Mouse (Mus musculus): ENCODE results near the gene Btbd35f29. TPM values are rescaled to one million over a fixed set of nuclear protein-coding genes. Genes with fewer than 3 reads are reported as not detected.
"Not testable (repeated sequence)": the region's sequence is repeated elsewhere in the genome, so short reads cannot be mapped to it uniquely, and the experiment has no call there.

Gene Btbd35f29
- total RNA-seq (2021): not detected
- long read RNA-seq, experiment 1: 0 reads
- long read RNA-seq, experiment 2: 0 reads

DNA sequence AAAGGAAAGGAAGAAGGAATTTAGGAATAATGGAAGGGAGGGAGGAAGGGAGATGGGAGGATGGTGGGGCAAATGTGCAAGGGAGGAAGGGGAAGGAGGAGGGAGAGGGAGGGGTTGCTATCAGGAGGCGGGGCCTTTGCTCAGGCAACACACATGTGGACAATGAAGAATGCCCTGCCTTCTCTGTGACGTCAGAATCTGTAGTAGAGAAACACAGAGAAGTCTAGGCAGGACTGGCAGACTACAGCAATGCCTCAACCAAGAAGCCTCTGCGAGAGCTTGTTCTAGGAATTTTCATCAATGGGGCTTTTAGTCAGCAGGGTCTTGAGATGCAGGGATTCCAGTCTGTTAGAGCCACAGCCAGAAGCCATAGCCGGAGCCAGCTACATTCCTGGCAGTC, at the start of gene Btbd35f29:
Gene Btbd35f29 (plus strand): TSS at position 301 of the 400 bp plus-strand sequence.
- DNase-seq; intact Hi-C loops (cut with DNase I): not testable (repeated sequence)

DNA sequence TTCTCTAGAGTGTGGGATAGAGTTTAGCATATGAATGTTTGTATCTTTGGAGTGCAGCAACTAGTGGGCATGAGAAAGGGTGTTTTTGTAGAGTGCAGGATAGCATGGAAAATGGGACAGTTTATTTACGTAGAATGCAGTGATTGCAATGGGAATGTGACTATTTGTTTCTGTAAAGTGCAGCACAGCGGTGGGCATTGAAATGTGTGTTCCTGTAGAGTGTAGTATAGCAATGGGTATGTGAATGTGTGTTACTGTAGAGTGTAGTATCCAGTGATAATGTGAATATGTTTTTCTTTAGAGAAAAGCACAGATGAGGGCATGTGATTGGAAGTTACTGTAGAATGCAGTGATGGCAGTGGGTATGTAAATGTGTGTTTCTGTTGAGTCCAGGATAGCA, 23.9 kb downstream of the Btbd35f29 start:
- intact Hi-C loops (cut with DNase I); DNase-seq: not testable (repeated sequence)

DNA sequence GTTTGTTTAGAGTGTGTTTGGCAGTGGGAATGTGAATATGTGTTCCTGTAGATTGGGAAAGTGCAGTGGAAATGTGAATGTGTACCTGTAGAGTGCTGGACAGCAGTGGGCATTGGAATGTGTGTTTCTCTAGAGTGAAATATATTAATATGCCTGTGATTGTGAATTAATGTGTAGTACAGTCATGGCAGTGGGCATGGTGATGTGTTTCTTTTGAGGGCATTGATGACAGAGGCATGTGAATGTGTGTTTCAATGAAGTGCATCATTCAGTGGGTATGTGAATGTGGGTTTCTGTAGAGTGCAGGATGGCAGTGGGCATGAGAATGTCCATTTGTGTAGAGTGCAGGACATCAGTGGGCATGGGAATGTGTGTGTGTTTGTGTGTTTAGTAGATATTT, 27.7 kb downstream of the Btbd35f29 start:
- intact Hi-C loops (cut with DNase I); DNase-seq: not testable (repeated sequence)

DNA sequence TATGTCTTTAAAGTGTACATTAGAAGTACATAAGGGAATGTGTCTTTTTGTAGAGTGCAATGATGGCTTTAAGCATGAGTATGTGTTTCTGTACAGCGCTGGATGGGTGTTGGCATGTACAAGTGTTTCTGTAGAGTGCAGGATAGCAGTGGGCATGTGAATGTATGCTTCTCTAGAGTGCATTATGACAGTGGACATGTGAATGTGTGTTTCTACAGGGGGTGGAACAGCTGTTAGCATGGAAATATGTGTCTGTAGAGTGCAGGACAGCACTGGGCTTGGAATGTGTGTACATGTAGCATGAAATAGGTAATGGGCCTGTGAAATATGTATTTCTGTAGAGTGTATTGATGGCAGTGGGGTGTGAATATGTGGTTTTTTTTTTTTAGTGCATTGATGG, 28.4 kb downstream of the Btbd35f29 start:
- intact Hi-C loops (cut with DNase I); DNase-seq: not testable (repeated sequence)

DNA sequence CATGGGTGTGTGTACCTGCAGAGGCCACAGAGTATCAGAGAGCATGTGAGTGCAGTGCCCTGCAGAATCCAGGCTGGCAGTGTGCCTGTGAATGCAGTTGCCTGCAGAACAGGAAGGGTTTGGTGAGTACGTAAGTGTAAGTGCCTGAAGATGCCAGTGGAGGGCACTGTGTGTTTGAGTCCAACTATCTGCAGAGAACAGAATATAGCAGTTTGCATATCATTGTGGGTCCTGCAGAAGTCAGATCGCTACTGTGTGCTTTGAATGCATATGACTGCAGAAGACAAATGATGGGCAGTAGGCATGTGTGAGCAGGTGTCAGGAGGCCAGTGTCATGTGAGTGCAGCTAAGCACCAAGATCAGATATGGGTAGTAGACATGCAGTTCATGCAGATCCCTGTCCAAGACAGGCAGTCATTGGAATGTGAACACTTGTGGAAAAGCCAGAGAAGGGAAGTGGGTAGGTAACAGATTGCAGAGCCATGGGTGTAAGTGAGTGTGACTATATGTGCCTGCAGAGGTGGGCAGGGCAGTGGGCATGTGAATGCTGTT, 41.1 kb downstream of the Btbd35f29 start:
- intact Hi-C loops (cut with DNase I); DNase-seq: not testable (repeated sequence)

DNA sequence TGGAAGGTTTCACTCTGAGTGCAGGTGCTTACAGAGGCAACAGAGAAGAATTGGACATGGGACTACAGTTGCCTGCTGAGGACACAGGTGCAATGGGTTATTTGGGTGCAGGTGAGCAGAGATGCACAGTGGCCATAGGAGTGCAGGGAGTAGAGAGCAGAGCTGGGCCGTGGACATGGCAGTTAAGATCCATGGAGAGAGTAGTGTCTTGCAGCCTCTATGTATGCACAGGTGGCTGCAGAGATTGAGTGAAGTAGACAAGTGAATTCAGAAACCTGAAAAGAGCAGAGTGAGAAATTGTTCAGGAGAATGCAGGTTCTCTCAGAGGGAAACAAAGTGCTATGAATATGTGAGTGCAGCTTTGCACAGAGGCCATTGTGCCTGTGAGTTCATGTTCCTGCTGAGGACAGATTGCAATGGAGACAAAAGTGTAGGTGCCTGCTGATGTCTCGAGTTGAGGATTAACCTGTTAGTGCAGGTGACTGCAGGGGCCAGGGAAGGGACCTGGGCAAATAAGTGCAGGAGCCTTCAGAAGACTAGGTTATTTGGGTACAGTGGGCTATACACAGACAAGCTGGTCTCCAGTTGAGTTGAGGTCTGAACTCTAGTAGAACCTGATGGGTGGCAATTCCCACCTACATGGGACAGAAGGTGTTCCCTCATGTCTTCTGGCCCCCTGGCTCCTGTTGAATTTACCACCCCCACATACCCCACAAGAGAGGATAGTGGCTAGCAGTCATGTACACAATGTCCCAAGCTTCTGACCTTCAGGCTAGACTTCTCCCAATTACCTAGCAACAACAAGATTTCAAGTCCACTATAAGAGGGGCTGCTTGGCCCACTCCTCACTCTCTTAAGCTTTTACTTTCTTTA, 42.2 kb downstream of the Btbd35f29 start:
- intact Hi-C loops (cut with DNase I): not testable (repeated sequence)
- peak in 1 of 2 experiments; percentile 10 for DNase-seq

DNA sequence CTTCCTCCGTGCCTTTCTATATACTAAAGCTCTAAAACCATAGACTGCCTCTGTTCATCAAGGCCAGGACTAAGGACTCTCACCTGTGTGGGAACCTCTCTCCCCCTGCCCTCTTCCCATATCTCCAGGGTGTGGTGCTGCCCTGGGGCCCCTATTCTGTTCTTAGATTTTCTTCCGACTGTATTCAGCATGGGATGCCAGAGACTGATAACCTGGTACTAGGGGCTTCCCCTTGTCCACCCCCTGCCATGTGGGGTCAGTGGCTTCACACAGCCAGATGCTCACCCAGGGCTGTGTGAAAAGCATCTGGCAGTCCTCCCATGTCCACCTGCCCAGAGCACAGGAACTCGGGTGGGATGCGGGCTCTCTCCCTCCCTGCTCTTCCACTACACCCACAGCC, 43.1 kb downstream of the Btbd35f29 start:
- DNase-seq: peak in 1 of 2 experiments; percentile 39
- intact Hi-C loops (cut with DNase I): not testable (repeated sequence)

DNA sequence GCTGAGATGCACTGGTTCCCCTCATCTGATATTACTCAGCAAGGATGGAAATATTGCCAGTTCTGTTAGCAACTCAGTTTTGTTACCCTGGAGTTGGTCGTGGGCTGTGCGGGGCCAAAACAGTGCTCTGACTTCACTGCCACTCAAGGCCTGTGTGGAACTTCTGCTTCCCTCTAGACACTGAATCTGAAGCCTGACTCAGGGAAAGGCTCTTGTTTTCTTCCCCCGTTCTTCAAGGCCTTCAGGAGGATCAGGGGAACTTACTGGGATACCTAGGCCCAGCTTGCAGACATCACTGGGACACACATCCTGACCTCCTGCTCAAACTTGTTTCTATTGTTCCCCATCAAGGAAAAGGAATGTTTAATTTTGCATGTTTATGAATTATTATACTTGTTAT, 45.2 kb downstream of the Btbd35f29 start:
- intact Hi-C loops (cut with DNase I); DNase-seq: not testable (repeated sequence)

DNA sequence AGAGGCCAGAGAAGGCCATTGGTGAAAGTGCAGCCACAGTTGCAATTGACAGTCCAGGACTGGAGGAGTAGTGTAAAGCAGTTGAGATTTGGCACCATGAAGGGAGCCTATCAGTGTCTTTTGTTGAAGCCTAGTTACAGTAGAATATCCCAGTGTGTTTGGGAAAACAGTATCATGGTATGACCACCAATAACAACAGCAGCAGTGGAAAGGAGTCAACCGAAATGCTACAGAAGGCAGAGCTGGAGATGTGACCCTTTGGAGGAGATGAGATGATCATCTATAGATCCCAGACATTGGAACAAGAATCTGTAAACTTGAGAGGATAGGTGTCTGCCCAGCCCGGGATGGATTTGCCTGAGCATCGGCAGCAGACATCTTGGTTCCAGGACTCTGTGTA, 47.7 kb downstream of the Btbd35f29 start:
- intact Hi-C loops (cut with DNase I); DNase-seq: not testable (repeated sequence)

Other genes with a start within 250 kb of the Btbd35f29 start
- not detected for gene Spin2f, start 136.2 kb downstream of the Btbd35f29 start, total RNA-seq (2021)
- gene Btbd35f26, start 218.8 kb downstream of the Btbd35f29 start, total RNA-seq (2021): not detected

Measured in gastrocnemius, postnatal 36 days (tissue).